Mouse (Mus musculus) kidney, postnatal 0 days (tissue): Measurements from ENCODE around the gene Hpcal1. TPM values are rescaled to one million over a fixed set of nuclear protein-coding genes. Genes with fewer than 3 reads are reported as not detected.

Experiments
- ATAC-seq: fragments of 200-750 bp; cut with Nextera tagmentation; replicated peaks from 2 replicates; pipeline ENCODE4 v1.8.0; 2017; ENCODE audit warnings: low read depth, moderate number of reproducible peaks, moderate TSS enrichment, moderate library complexity; ENCODE audit not compliant: low FRiP score
- DNase-seq: peaks from one replicate; pipeline ENCODE4 v3.0.0-alpha.2; 2016; ENCODE audit warnings: low spot score
- H3K27ac ChIP-seq: fragments of 300-500 bp; sonication (generic); 2 replicates; pipeline ENCODE4 v1.5.1; 2014; ENCODE audit warnings: mild to moderate bottlenecking
- H3K27me3 ChIP-seq: fragments of 300-500 bp; sonication (generic); 2 replicates; pipeline ENCODE4 v1.6.1; 2014; ENCODE audit warnings: low read length, mixed read lengths; ENCODE audit not compliant: insufficient read depth
- H3K36me3 ChIP-seq: fragments of 300-500 bp; sonication (generic); 2 replicates; pipeline ENCODE4 v1.6.1; 2014; ENCODE audit warnings: low read length, mixed read lengths; ENCODE audit not compliant: insufficient read depth
- H3K4me1 ChIP-seq: fragments of 300-500 bp; sonication (generic); replicated peaks from 2 replicates; pipeline ENCODE4 v1.6.1; 2014; ENCODE audit warnings: antibody characterized with exemption, low read length, mixed read lengths; ENCODE audit not compliant: insufficient read depth
- H3K4me2 ChIP-seq: fragments of 300-500 bp; sonication (generic); 2 replicates; pipeline ENCODE4 v1.6.1; 2014; ENCODE audit warnings: mild to moderate bottlenecking, low read length, moderate library complexity, mixed read lengths
- H3K4me3 ChIP-seq: fragments of 300-500 bp; sonication (generic); replicated peaks from 2 replicates; pipeline ENCODE4 v1.5.1; 2014; ENCODE audit warnings: low read depth, low read length
- H3K9ac ChIP-seq: fragments of 300-500 bp; sonication (generic); 2 replicates; pipeline ENCODE4 v1.6.1; 2014; ENCODE audit warnings: low read depth, low read length
- H3K9me3 ChIP-seq: fragments of 300-500 bp; sonication (generic); replicated peaks from 2 replicates; pipeline ENCODE4 v1.6.1; 2016; ENCODE audit warnings: low read length, inconsistent platforms, mixed read lengths
- CTCF ChIP-seq: IDR thresholded peaks from 2 replicates; pipeline ENCODE4 v1.5.1; 2016; ENCODE audit warnings: antibody characterized with exemption, low read depth, mild to moderate bottlenecking, moderate library complexity
- WGBS: fragments of 180-500 bp; shearing (Covaris S2); extraction: QIAGEN DNeasy Blood & Tissue Kit; methylation state at CpG from one replicate; pipeline ENCODE4 v1.1.7; 2014; 5-methylcytosine and 5-hydroxymethylcytosine counted together
- polyA plus RNA-seq: library from polyadenylated mRNA; unstranded; fragments of >200 nt; fragmentation: Nextera tagmentation; extraction: Ambion mirVana; gene quantifications from 2 replicates; pipeline ENCODE4 v1.2.1, GENCODE M21; 2015

Gene Hpcal1
- polyA plus RNA-seq, 1 experiment from 2014 or later = 70.6 TPM

GRCm38 (mm10) chr12:17684315-17684714 is 6.3 kb upstream of the Hpcal1 start:
- no peak overlapping the region for H3K4me2 ChIP-seq
- no peaks in the 10 kb centered on the region for H3K36me3 ChIP-seq
- no peak for ATAC-seq
- DNase-seq = no peak
- H3K27me3 ChIP-seq = no peaks in the 10 kb centered on the region
- 85% methylated on average over 1 of the region's 1 CpGs for WGBS
- H3K9ac ChIP-seq = no peak overlapping the region
- H3K4me3 ChIP-seq = no peak overlapping the region
- TF ChIP-seq CTCF = no peak
- no peak overlapping the region for H3K27ac ChIP-seq
- H3K4me1 ChIP-seq = no peaks in the 10 kb centered on the region
- no peaks in the 10 kb centered on the region for H3K9me3 ChIP-seq

- no peak overlapping the region for H3K9ac ChIP-seq
Observed at GRCm38 (mm10) chr12:17686116-17686515, 4.5 kb upstream of the Hpcal1 start.

GRCm38 (mm10) chr12:17688913-17689312 is 1.7 kb upstream of the Hpcal1 start:
- no peaks in the 10 kb centered on the region for H3K36me3 ChIP-seq
- H3K27ac ChIP-seq = peak overlapping the region; percentile 11; the same call in 1 of the 2 replicates
- H3K9me3 ChIP-seq = no peaks in the 10 kb centered on the region
- no peak overlapping the region for H3K4me2 ChIP-seq
- TF ChIP-seq CTCF = no peak
- ATAC-seq (no peak), DNase-seq (no peak)
- no peaks in the 10 kb centered on the region for H3K27me3 ChIP-seq
- H3K4me1 ChIP-seq = peaks cover 15% of the 10 kb centered on the region
- no peak overlapping the region for H3K4me3 ChIP-seq
- no peak overlapping the region for H3K9ac ChIP-seq
- WGBS = 80% methylated on average over 3 of the region's 3 CpGs

More at GRCm38 (mm10) chr12:17686116-17686515, 4.5 kb upstream of the Hpcal1 start:
- TF ChIP-seq CTCF = no peak
- Histone ChIP-seq H3K4me2 (no peak overlapping the region), H3K9me3 (no peaks in the 10 kb centered on the region), H3K27ac (no peak overlapping the region), H3K4me3 (no peak overlapping the region), H3K4me1 (no peaks in the 10 kb centered on the region), H3K36me3 (no peaks in the 10 kb centered on the region), H3K27me3 (no peaks in the 10 kb centered on the region)
- DNase-seq (no peak), ATAC-seq (no peak)
- 60% methylated on average over 2 of the region's 2 CpGs for WGBS

- Histone ChIP-seq H3K9me3 (no peaks in the 10 kb centered on the region), H3K9ac (peak overlapping the region; percentile 81; the same call in 1 of the 2 replicates), H3K27me3 (no peaks in the 10 kb centered on the region), H3K4me3 (peak overlapping the region; percentile 83), H3K4me1 (peaks cover 26% of the 10 kb centered on the region), H3K36me3 (no peaks in the 10 kb centered on the region), H3K27ac (peak overlapping the region; percentile 76), H3K4me2 (peak overlapping the region; percentile 94)
- peak; percentile 10; the same call in 1 of the 2 replicates for TF ChIP-seq CTCF
- WGBS = 10% methylated on average over 20 of the region's 20 CpGs
- ATAC-seq (peak; percentile 86), DNase-seq (peak; percentile 67)
Observed at GRCm38 (mm10) chr12:17689931-17690563, 609 bp upstream of the Hpcal1 start.

GRCm38 (mm10) chr12:17691320-17691876 is 742 bp downstream of the Hpcal1 start:
- H3K9ac ChIP-seq = peak overlapping the region; percentile 81
- peak overlapping the region; percentile 76 for H3K27ac ChIP-seq
- no peak for DNase-seq
- no peaks in the 10 kb centered on the region for H3K9me3 ChIP-seq
- ATAC-seq = peak; percentile 20; the same call in 1 of the 2 replicates
- no peaks in the 10 kb centered on the region for H3K27me3 ChIP-seq
- no peak for TF ChIP-seq CTCF
- peak overlapping the region; percentile 83 for H3K4me3 ChIP-seq
- H3K4me1 ChIP-seq = peaks cover 28% of the 10 kb centered on the region
- WGBS = under 1% methylated on average over 29 of the region's 30 CpGs
- peak overlapping the region; percentile 94 for H3K4me2 ChIP-seq
- no peaks in the 10 kb centered on the region for H3K36me3 ChIP-seq

- H3K27me3 ChIP-seq = no peaks in the 10 kb centered on the region
- ATAC-seq (no peak), DNase-seq (no peak)
- peaks cover 28% of the 10 kb centered on the region for H3K4me1 ChIP-seq
- no peaks in the 10 kb centered on the region for H3K36me3 ChIP-seq
- peak overlapping the region; percentile 81 for H3K9ac ChIP-seq
- H3K4me3 ChIP-seq = peak overlapping the region; percentile 83
- TF ChIP-seq CTCF = no peak
- under 1% methylated on average over 23 of the region's 23 CpGs for WGBS
- peak overlapping the region; percentile 94 for H3K4me2 ChIP-seq
- no peaks in the 10 kb centered on the region for H3K9me3 ChIP-seq
- peak overlapping the region; percentile 76; the same call in 1 of the 2 replicates for H3K27ac ChIP-seq
Observed at GRCm38 (mm10) chr12:17691891-17692321, 1.2 kb downstream of the Hpcal1 start.
